Mouse (Mus musculus) testis, adult 2 months (tissue): ENCODE measurements around the gene Pfkp.

Source experiments
- CTCF ChIP-seq: fragments of 200-500 bp; IDR thresholded peaks from 2 replicates; pipeline ENCODE4 v1.5.1; 2012; ENCODE audit warnings: low read depth, mild to moderate bottlenecking, inconsistent platforms, low read length, moderate library complexity; ENCODE audit not compliant: control insufficient read depth, insufficient read depth, insufficient replicate concordance
- POLR2A ChIP-seq: fragments of 200-500 bp; IDR thresholded peaks from 2 replicates; pipeline ENCODE4 v1.6.1; 2012; ENCODE audit warnings: low read depth, mild to moderate bottlenecking, inconsistent platforms, low read length, moderate library complexity; ENCODE audit not compliant: control insufficient read depth

GRCm38 (mm10) chr13:6647992-6648668 is 447 bp downstream of the Pfkp start:
- TF ChIP-seq CTCF (no peak), POLR2A (no peak)
